Mouse (Mus musculus) intestine, embryonic 16.5 days (tissue): ENCODE results near the gene Jag2. TPM values are rescaled to one million over a fixed set of nuclear protein-coding genes. Genes with fewer than 3 reads are reported as not detected.
A peak's percentile ranks its signal among the peaks of the same experiment; 100 is the strongest.

Experiments used
- ATAC-seq: fragments of 200-750 bp; cut with Nextera tagmentation; 2 replicates; pipeline ENCODE4 v1.8.0; 2017; ENCODE audit warnings: moderate TSS enrichment, moderate library complexity
- H3K27ac ChIP-seq: fragments of 300-500 bp; sonication (generic); 2 replicates; pipeline ENCODE4 v1.5.1; 2014; ENCODE audit warnings: mild to moderate bottlenecking, low read length
- H3K27me3 ChIP-seq: fragments of 300-500 bp; sonication (generic); replicated peaks from 2 replicates; pipeline ENCODE4 v1.6.1; 2014; ENCODE audit warnings: low read length, control low read depth, mixed read lengths; ENCODE audit not compliant: control insufficient read depth, insufficient read depth
- H3K36me3 ChIP-seq: fragments of 300-500 bp; sonication (generic); 2 replicates; pipeline ENCODE4 v1.6.1; 2014; ENCODE audit warnings: low read length, control low read depth; ENCODE audit not compliant: control insufficient read depth, insufficient read depth
- H3K4me1 ChIP-seq: fragments of 300-500 bp; sonication (generic); 2 replicates; pipeline ENCODE4 v1.6.1; 2014; ENCODE audit warnings: low read length, control low read depth, mixed read lengths; ENCODE audit not compliant: control insufficient read depth, insufficient read depth
- H3K4me2 ChIP-seq: fragments of 300-500 bp; sonication (generic); 2 replicates; pipeline ENCODE4 v1.6.1; 2014; ENCODE audit warnings: low read depth, low read length, control low read depth
- H3K4me3 ChIP-seq: fragments of 300-500 bp; sonication (generic); 2 replicates; pipeline ENCODE4 v1.5.1; 2014; ENCODE audit warnings: mild to moderate bottlenecking, low read length
- H3K9ac ChIP-seq: fragments of 300-500 bp; sonication (generic); 2 replicates; pipeline ENCODE4 v1.6.1; 2014; ENCODE audit warnings: low read depth, low read length
- H3K9me3 ChIP-seq: fragments of 300-500 bp; sonication (generic); 2 replicates; pipeline ENCODE4 v1.6.1; 2016; ENCODE audit warnings: low read length, control low read depth; ENCODE audit not compliant: control insufficient read depth
- WGBS: fragments of 180-500 bp; shearing (Covaris S2); extraction: QIAGEN DNeasy Blood & Tissue Kit; methylation state at CpG from one replicate; pipeline ENCODE4 v1.1.7; 2014; 5-methylcytosine and 5-hydroxymethylcytosine counted together
- polyA plus RNA-seq: library from polyadenylated mRNA; unstranded; fragments of >200 nt; fragmentation: Nextera tagmentation; extraction: Ambion mirVana; gene quantifications from 2 replicates; pipeline ENCODE4 v1.2.1, GENCODE M21; 2015

Gene Jag2
- polyA plus RNA-seq, 1 experiment from 2014 or later: 2.2 TPM

- Histone ChIP-seq H3K9ac (no peak overlapping the region), H3K27ac (no peak overlapping the region), H3K36me3 (no peaks in the 10 kb centered on the region), H3K9me3 (no peaks in the 10 kb centered on the region), H3K4me1 (peaks cover 18% of the 10 kb centered on the region), H3K4me3 (no peak overlapping the region), H3K27me3 (no peaks in the 10 kb centered on the region), H3K4me2 (no peak overlapping the region)
- ATAC-seq: no peak
- WGBS: 80% methylated on average over 2 of the region's 2 CpGs
Measured at GRCm38 (mm10) chr12:112943669-112944068, 14.1 kb upstream of the Jag2 start.

DNA sequence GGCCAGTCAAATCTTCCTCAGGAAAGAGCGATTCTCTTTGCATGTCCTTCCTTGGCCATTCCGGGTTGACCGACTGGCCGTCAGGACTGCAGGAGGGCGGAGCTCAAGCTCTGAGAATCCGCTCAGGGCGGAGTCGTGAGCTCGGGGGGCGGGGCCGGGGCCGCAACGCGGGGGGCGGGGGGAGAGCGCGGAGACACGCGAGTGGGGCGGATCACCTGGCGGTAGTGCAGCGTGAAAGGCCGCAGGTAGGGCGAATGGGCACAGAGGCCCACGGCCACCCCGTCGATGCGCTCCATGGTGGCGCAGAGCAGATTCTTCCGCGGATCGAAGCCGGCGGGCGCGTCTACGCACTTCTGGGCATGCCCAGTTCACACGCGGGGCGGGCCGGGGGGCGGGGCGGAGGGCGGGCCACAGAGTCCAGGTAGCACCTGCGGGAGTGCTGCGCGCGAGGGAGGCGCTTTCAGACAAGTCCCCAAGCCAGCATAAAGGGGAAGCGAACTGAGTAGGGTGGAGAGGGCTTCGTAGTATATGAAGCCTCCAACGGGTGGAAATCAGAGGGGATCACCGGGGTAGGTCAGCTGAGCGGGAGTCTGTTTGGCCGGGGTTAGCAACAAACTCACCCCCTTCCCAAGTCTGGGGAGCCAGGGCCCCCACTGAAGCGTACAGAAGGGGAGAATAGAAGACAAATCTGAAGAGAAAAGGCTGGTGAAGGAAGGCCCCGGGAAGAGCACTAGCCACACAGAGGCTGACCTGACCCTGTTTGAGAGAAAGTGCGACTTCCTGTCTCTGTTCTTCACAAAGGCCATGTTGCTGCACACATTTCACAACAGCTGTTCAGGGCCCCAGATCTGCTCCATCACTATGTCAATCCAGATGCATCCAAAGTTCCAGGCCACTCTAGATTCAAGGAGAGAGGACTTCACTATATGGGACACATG is 12.5 kb upstream of the Jag2 start, which contains the start of gene Nudt14:
TSS of gene Nudt14 (minus strand) at position 349 of the 938 bp plus-strand sequence.
- no peaks in the 10 kb centered on the region for H3K27me3 ChIP-seq
- no peaks in the 10 kb centered on the region for H3K36me3 ChIP-seq
- no peaks in the 10 kb centered on the region for H3K9me3 ChIP-seq
- peak within 1 kb of the TSS; percentile 81 for H3K4me2 ChIP-seq
- peaks cover 24% of the 10 kb centered on the region for H3K4me1 ChIP-seq
- peak within 1 kb of the TSS; percentile 75 for H3K4me3 ChIP-seq
- peak within 1 kb of the TSS; percentile 84 for H3K9ac ChIP-seq
- WGBS: 2% methylated on average over 57 of the region's 58 CpGs
- ATAC-seq: peak; percentile 92
- H3K27ac ChIP-seq: peak within 1 kb of the TSS; percentile 81

DNA sequence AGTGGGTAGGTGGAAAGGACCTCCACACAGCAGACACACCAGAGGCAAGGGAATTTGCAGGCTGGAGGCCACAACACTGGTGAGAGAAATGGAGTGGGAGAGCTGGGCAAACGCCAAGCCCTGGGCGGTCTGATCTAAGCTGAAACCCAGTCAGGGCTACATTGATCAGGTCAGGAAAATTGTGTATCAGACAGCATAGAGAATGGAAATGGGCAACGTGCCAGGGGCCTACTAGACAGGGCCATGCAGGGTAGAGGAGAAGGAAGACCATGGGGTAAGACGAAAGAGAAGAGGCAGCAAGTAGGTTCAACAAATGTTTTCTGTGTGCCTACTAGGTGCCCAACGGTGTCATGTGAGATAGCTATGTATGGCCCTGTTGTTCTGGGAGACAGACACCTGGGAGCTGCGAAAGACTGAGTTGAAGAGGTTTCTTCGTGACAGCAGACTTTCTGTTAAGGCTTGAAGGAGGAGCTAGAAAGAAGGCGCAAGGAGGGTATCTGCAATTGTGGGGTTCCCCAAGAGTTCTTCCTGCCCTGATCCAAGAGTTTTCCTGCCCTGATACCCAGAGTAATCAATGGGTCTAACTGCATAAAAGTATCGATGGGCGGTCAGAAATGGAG is 11.7 kb upstream of the Jag2 start:
- H3K27me3 ChIP-seq: no peaks in the 10 kb centered on the region
- H3K4me3 ChIP-seq: peak overlapping the region; percentile 75
- WGBS: 35% methylated on average over 10 of the region's 10 CpGs
- H3K36me3 ChIP-seq: no peaks in the 10 kb centered on the region
- peak; percentile 16 for ATAC-seq
- peak overlapping the region; percentile 81 for H3K4me2 ChIP-seq
- peak overlapping the region; percentile 84 for H3K9ac ChIP-seq
- H3K9me3 ChIP-seq: no peaks in the 10 kb centered on the region
- H3K4me1 ChIP-seq: peaks cover 24% of the 10 kb centered on the region
- peak overlapping the region; percentile 81 for H3K27ac ChIP-seq

- 79% methylated on average over 9 of the region's 9 CpGs for WGBS
- H3K27me3 ChIP-seq: no peaks in the 10 kb centered on the region
- no peak overlapping the region for H3K27ac ChIP-seq
- no peaks in the 10 kb centered on the region for H3K9me3 ChIP-seq
- no peaks in the 10 kb centered on the region for H3K36me3 ChIP-seq
- 0 out of 2 replicates have a peak overlapping the region, but pooled peaks have one; percentile 84 for H3K9ac ChIP-seq
- H3K4me2 ChIP-seq: peak overlapping the region; percentile 81; the same call in 1 of the 2 replicates
- ATAC-seq: no peak
- no peak overlapping the region for H3K4me3 ChIP-seq
- H3K4me1 ChIP-seq: peaks cover 24% of the 10 kb centered on the region
Measured at GRCm38 (mm10) chr12:112940710-112941109, 11.1 kb upstream of the Jag2 start.

GRCm38 (mm10) chr12:112940238-112940637 is 10.7 kb upstream of the Jag2 start:
- Histone ChIP-seq H3K4me2 (no peak overlapping the region), H3K4me1 (peaks cover 24% of the 10 kb centered on the region), H3K4me3 (no peak overlapping the region), H3K9ac (no peak overlapping the region), H3K36me3 (no peaks in the 10 kb centered on the region), H3K27ac (no peak overlapping the region), H3K27me3 (no peaks in the 10 kb centered on the region), H3K9me3 (no peaks in the 10 kb centered on the region)
- no peak for ATAC-seq
- WGBS: 87% methylated on average over 4 of the region's 4 CpGs

DNA sequence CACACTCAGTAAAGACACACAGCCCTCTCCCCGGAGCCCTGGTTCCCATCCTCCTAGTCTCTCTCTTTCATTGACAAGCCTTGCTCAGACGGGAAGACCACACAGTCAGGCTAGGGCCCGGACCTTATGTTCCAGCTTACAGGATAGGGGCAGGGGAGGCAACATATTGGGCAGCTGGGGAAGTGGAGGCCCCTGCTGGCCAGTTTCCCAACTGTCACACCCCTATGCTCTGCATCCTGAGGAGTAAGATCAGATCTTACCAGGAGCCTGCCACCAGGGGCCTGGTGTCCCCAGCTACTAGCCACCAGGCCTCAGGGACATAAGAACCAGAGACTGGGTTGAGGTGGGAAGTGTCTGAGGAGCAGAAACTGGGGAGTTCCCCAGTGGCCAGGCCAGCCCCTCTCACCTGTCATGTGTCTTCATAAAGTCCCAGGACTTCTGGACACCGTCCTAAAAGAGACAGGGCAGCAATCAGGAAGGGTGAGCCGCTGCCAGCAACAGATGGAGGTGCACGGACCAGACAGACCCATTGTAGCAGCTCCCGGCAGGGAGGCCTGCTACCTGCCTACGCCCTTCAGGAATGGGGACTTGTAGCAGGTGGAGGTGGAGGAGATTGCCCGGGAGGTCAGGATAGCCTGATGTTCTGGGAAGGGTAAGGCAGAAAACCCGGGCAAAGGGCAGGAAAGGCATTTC is 9.4 kb upstream of the Jag2 start:
- H3K27me3 ChIP-seq: no peaks in the 10 kb centered on the region
- H3K4me2 ChIP-seq: no peak overlapping the region
- H3K36me3 ChIP-seq: no peaks in the 10 kb centered on the region
- H3K9ac ChIP-seq: peak overlapping the region; percentile 35; the same call in 1 of the 2 replicates
- no peak for ATAC-seq
- no peak overlapping the region for H3K4me3 ChIP-seq
- no peaks in the 10 kb centered on the region for H3K9me3 ChIP-seq
- no peak overlapping the region for H3K27ac ChIP-seq
- 56% methylated on average over 10 of the region's 10 CpGs for WGBS
- H3K4me1 ChIP-seq: peaks cover 24% of the 10 kb centered on the region

DNA sequence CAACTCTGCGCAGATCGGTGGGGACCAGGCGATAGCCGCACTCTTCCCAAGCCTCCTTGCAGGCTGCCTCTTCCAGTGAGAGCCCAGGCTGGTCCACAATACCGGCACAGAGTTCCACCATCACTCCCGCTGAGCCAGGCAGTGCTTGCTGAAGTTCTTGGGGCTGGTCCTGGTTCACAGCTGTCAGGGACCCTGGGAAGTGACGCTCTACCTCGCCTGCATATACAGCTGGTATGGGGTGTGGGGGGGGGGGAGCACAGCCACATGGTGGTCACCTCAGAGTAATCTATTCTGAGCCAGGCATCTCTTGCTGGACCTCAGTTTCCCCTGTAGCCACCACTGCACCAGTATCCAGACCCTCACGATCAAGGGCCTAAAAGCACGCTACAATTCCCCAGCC is 8.8 kb upstream of the Jag2 start:
- no peaks in the 10 kb centered on the region for H3K36me3 ChIP-seq
- H3K4me1 ChIP-seq: peaks cover 24% of the 10 kb centered on the region
- 87% methylated on average over 10 of the region's 10 CpGs for WGBS
- H3K9me3 ChIP-seq: no peaks in the 10 kb centered on the region
- H3K27me3 ChIP-seq: no peaks in the 10 kb centered on the region
- no peak overlapping the region for H3K4me3 ChIP-seq
- no peak overlapping the region for H3K27ac ChIP-seq
- no peak for ATAC-seq
- no peak overlapping the region for H3K4me2 ChIP-seq
- peak overlapping the region; percentile 35; the same call in 1 of the 2 replicates for H3K9ac ChIP-seq

DNA sequence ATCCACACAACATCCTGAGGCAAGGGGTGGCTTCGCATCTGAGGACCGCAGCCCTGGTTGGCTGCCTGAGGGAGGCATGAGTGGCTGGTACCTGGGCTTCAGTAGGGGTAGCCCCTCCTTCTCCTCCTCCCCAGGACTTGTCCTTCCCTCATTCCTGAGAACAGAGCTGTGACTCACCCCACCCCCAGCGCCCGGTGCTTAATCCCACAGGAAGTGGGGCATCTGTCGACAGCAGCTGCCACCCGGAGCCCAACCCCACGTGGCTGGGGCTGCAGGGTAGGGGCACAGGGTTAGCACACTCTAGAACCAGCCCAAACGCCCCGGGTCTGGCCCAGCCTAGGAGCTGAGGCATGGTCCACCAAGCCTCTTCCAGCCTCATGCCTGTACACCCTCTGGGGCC is 8.3 kb upstream of the Jag2 start:
- 44% methylated on average over 9 of the region's 9 CpGs for WGBS
- Histone ChIP-seq H3K9ac (no peak overlapping the region), H3K36me3 (no peaks in the 10 kb centered on the region), H3K9me3 (no peaks in the 10 kb centered on the region), H3K4me2 (no peak overlapping the region), H3K27me3 (no peaks in the 10 kb centered on the region), H3K4me3 (no peak overlapping the region), H3K27ac (no peak overlapping the region), H3K4me1 (peaks cover 24% of the 10 kb centered on the region)
- ATAC-seq: no peak

GRCm38 (mm10) chr12:112932647-112933046 is 3.1 kb upstream of the Jag2 start:
- ATAC-seq: no peak
- Histone ChIP-seq H3K27me3 (peaks cover 32% of the 10 kb centered on the region), H3K4me1 (peaks cover 20% of the 10 kb centered on the region), H3K27ac (no peak overlapping the region), H3K9ac (no peak overlapping the region), H3K9me3 (no peaks in the 10 kb centered on the region), H3K36me3 (no peaks in the 10 kb centered on the region), H3K4me2 (no peak overlapping the region), H3K4me3 (no peak overlapping the region)
- 41% methylated on average over 7 of the region's 7 CpGs for WGBS
